Mouse (Mus musculus) adrenal gland, postnatal 25 days (tissue): Measurements from ENCODE around the gene Usp15. TPM values are rescaled to one million over a fixed set of nuclear protein-coding genes. Genes with fewer than 3 reads are reported as not detected.
A peak's percentile ranks its signal among the peaks of the same experiment; 100 is the strongest.

Source experiments
- DNase-seq: peaks from one replicate; pipeline ENCODE4 v3.0.0; 2021; ENCODE audit warnings: mixed read lengths
- total RNA-seq: library from RNA; stranded (reverse); gene quantifications from 2 replicates; pipeline ENCODE4 v1.2.3, GENCODE M21; 2021

Usp15 gene
- total RNA-seq, 1 experiment from 2014 or later: 94.4 TPM

DNA sequence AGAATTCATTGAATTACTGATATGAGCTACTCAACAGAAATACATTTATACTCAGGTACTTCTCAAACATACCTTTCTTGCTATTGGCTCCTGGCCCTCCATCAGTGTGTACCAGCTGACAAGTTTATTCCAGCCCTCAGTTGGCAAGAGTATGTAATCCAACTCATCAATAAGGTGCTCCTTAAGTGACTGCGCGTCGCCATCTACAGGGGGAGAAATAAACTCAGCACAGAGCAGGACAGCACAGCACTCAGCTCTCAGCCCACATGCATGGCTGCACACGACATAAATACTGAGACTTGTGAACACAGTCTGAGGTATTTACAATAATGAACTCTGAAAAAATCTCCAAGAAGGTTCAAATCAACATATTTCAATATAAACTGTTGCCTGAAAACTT lies 21.0 kb downstream of the Usp15 start:
- no peak for DNase-seq

DNA sequence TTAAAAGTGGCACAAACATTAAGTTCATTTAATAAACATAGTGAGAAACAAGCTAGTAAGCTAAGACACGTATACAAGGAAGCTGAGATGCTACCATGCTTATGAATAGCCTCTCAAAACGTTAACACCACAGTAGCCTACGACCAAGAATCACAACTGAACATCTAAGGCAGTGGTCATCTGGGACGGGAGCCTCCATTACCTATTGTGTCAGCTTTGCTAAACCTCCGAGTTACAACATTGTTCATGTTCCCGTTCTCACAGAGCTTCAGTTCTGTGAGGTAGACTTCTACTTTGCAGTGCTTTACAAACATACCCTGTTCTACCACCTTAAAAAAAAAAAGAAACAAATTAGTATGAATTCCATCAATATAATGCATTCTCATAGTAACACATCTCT lies 25.9 kb downstream of the Usp15 start:
- DNase-seq: no peak

DNA sequence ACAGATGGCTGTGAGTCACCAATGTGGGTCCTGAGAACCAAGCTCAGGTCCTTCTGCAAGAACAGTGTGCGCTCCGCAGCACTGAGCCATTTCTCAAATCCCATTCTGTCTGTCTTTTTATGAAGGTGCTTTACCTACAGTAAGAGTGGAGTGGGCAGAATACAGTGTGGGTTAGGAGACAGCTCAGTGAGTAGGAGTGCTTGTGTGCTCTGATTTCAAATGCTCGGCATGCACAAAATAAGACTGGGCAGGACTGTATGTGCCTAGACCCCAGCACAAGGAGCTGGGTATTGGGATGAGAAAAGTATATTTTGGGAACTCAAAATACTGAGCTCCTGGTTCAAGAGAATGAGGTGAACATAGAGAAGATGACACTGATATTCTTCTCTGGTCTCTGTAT lies 31.3 kb downstream of the Usp15 start:
- DNase-seq: no peak

DNA sequence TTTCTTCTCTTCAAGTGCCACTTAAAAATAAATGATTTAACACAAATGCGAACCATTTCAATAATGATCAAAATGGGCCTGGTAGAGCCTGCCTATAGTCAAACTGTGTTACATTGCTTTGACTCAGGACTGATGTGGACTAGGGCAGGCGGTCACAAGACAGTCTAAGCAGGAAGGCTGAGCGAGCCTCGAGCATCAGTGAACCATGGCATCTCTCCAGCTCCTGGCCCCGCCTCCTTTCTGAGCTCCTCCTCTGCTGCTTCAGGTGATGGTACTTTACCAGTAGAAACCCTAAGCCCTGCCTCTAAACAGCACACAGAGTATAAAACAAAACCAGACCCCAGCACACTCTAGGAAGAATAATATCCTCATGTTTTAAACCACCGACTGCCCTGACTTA lies 36.3 kb downstream of the Usp15 start:
- no peak for DNase-seq

DNA sequence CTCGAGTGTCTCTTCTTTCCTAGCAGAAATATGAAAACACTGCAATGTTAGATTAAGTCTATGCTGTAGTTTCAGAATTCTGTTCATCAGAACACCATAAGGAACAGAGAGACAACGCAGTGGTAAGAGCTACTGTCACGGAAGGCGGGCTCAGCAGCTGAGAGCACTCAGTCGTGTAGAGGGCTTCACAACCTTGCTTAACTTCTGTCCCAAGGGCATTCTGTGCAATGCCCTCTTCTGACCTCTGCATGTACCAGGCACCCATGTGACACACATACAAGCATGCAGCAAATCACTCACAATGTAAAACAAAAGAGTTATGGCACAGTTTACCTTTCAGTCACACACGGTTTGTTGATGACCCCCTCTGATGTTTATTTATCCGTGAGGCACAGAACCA lies 37.5 kb downstream of the Usp15 start:
- DNase-seq: no peak

DNA sequence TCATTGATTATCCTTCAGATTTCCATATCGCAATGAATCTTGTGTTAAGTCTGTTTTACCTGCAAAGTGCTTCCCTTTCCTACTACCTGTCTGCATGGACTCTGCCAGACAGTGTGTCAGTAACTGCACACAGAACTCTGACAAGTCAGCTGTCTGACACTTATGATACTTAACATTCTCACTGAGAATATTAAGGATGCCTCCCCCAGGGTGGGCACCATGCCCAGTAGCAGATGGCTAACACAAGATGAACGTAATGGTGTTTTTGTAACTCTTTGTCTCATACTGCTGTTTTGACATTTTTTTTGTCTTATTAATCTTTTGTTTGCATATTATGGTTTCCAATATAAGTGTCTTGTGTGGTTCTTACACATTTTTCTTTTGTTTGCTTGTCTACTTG lies 40.4 kb downstream of the Usp15 start:
- DNase-seq: no peak

DNA sequence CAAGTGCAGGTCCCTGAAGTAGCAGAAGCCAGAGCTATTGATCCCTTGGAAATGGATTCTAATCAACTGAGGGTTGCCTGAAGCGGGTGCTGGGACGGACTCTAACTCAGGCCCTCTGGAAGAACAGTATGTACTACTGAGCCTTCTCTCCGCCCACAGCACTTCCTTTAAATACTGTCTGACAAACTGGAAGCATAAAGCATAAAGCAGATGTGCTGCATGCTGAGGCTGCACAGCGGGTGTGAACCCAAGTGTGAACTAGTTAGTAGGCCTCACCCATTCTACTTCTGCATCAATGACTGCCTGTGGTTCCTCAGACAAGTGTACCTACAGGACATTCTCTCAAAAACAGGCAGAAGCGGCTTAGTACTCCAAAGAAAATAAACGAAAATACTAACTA lies 41.0 kb downstream of the Usp15 start:
- no peak for DNase-seq

DNA sequence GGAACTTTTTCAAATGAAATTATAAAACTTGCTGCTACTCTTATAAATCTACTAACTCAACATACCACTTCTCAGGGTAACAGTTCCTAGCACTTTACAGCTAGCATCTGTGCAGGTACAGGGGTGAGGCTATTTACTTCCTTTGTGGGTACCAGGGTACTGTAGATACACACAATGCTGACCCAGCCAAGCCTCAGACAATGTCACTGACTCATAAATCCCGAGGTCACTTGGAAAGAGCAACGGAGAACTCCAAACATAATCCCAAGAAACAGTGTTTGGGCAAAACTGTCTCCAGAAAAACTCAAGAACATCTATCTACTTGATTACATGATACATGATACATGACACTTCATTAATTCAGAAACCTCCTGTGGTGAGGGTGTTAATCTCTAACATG lies 43.5 kb downstream of the Usp15 start:
- no peak for DNase-seq

DNA sequence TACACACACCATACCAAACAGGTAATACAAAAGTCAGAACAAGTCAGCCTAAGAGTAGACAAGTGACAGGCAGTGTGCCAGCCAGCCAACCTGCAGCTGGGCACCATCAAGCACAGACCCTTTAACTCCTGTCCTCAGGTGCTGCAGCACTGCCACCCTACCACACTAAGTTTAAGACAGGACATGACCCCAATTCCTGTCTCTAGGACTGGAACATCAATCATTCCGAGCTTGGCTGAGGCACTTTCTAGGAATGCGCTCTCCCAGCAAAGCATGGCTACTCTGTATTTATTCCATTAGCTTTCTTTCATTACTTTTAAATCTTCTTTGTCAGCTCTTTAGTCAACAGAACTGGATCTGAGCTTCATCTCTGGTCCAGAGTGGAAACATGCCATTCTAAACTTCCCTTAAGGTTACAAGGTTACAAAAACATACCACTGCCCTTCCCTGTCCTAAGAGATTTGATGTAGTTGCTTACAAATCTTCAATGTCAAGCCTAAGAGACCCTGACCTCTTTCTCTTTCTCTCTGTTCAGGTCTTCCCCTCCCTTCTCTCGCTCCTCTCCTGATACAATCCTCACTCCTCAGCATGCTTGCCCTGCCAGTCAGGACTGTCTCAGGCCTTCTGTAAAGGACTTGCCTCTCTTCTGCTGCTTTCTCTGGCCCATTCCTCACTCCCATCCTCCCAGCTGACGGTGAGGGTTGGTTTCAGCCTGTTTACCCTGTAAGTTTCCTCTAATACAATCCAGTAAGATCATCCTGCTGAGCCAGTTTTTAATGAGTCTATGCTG lies 48.6 kb downstream of the Usp15 start:
- DNase-seq: no peak

DNA sequence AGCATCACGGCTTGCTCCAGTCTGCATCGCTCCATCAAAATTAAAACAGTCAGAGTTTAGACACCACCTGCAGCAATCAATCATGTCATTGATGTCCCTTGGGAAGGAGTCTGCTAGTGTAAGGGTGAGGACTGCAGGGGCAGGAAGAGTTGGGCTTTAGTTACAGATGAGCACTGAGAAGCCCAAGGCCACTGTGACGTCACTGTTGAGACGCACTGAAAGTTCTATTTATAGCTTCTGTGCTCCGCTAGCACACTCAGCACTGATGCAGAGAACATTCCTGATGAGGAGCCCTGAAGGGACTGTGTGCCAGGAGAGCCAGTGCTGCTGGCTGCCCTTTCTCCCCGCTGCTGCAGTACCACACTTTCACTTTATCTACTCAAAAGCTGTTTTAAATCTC lies 49.6 kb downstream of the Usp15 start:
- DNase-seq: peak; percentile 59

DNA sequence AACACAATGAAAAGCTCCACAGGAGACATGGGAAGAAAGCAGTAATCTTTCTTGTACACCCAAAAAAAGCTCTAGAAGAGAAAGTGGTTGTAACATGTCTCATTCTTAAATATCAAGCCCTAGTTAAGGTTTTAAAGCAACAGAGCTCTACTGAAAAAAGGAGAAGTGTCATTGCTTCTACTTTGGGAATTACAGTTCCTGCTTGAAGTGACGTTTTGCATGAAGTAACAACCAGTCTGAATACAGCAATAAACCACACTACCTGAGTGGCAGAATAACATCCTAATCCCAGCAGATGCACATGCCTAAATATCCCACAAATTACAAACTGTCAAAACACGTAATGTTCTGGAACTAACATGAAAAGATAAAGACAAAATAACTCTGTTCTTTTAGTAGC lies 50.4 kb downstream of the Usp15 start:
- no peak for DNase-seq

DNA sequence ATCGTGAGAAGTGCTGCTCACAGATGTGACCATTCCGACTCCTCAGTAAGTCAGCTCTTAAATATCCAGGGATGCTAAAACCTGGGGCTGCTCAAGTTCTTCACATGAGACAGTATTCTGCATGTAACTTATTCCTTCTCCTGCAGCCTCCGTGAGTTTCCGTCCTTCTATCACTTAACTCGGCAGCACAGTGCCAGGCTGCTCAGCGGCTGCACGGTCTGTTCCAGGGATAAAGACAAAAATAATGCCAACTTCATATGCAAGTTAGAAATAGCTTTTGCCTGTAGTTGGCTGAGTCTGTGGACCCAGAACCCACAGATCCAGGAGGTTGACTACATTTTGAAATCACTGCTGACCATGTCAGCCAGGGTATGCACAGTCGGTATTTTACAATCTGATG lies 52.5 kb downstream of the Usp15 start:
- DNase-seq: no peak

DNA sequence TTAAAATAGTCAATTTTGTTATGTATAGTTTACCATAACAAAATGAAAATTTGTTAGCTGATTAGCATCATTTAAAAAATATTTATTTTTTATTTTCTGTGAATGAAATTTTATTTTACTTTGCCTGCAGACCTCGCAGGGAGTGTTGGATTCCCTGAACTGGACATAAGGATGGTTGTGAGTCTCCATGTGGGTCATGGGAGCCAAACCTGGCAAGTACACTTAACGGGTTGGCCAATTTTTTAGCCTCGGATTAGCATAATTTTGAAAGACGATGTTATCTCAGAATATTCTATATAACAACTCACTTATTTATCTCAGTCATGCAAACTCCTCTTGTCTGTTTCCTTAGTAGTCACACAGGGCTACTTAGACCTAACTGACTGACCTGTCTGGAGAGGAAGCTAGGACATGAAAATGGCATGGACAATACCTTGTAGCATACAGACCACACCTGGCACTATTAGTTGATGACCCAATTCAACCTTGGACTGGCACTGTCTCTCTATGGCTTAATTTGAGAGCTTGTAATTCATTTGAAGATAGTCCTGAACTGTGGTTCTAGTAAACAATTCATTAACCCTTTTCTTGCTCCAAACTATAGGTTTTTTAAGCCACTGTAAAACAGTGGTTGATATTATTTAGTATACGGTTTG lies 54.3 kb downstream of the Usp15 start:
- DNase-seq: no peak

DNA sequence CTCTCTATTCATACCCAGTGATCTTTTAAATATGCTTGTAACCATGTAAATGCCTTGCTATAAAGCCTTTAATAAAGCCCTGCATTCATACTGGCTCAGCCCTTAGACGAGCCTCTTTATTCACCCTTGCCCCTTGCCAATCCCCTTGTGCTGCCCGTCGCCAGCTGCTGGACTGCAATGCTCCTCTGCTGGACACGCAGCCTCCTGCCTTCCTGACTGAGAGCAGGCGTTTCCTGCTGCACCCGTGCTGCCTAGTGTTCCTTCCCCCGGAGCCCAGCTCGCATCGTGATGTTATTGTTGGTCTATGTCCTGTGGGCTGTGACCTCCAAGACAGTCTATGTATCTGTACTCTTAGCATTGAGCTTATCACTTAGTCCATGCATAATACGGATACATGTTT lies 61.0 kb downstream of the Usp15 start:
- DNase-seq: no peak

DNA sequence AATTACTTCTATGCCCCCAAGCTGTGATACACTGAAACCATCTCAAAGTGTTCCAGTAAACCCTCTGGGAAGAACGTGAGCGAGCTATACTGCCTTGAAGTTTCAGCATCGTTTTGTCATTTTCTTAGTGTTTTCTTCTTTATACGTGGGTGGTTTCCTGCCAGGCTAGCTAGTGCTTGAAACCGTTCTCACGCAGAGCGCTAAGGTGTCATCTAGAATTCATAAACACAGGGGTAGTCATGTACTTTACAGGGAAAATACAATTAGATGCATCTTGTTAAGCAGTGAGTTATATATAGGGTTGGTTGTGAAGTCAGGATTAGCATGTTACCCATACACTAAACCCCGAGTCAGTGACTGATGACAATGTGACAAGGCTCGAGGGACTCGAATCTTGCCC lies 65.3 kb downstream of the Usp15 start:
- no peak for DNase-seq

DNA sequence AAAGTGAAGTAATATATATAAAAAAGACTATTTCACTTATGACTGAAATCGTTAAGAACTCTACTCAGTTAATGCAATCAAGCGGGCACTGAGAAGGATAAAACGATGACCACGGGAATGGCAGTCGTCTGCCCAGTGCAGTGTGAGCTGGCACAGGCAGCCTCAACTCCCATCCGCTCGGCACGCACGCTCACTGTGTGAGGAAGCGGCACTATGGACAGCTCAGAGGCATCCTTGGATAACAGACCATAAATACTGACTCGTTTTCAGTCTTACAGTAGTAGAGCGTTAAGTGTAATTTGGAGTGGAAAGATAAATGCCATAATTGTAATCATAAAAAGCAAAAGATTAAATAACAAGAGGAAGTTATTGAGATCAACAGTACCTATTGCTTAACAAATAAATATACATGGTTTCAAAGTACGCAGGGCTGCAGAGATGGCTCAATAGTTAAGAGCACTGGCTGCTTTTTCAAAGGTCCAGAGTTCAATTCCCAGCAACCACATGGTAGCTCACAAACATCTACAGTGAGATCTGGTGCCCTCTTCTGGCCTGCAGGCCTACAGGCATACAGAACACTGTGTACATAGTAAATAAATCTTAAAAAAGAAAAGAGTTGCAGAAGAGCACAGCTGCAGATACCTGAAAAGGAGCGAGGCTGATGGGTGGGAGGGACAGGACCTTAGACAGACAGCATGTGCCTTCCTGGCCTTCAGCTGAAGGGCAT lies 76.0 kb downstream of the Usp15 start:
- DNase-seq: no peak

DNA sequence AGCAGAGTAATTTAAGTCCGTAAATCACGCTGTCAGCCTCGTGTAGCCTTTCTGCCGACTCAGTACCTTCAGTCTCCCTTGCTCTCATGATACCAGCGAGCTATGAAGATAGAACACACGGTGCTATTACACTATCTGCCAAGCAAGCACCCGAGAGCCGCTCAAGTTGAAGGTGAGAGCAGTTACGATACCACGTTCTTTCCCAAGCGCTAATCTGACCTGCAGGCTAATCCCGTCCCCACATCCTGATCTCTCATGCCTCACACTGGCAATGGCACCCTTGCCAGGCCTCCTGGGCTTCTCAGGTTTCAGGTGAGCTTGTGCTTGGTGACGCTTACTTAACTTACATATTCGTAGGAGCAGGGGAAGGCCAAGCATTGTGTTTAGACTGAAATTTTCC lies 79.9 kb downstream of the Usp15 start:
- no peak for DNase-seq

DNA sequence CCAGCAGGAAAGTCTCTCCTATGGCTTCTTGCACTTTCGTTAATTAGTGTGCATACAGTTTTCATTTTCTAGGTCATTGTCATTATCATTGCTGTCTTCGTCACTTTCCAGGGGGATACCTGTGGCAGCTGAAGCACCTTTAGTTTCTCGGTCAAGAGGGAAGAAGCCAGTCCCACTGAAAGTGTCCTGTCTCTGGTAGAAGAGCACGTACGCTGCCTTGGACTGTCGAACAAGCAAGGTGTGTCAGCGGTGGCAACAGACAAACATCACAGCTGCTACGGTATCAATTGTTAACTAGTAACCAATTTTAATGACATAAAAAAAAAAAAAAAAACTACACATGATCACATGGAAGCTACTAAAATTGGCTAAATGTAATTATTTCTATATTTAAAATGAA lies 83.3 kb downstream of the Usp15 start:
- DNase-seq: no peak

DNA sequence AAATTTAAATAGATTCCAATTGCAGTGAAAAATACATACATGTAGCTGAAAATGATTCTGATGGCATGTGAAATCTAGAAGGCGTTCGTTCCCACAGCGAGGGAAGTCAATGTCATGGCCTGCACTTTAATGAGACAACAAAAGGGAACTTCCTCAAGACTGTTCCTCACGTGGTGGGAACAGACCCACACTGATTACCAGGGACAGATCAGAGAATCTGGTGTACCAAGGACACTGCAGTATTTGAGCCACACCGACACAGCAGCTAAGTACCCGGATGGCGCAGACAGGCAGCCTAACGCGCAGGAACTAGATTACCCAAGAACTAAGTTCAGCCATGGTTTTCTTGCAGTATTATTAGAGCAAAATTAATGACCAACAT lies 84.0 kb downstream of the Usp15 start:
- DNase-seq: no peak

DNA sequence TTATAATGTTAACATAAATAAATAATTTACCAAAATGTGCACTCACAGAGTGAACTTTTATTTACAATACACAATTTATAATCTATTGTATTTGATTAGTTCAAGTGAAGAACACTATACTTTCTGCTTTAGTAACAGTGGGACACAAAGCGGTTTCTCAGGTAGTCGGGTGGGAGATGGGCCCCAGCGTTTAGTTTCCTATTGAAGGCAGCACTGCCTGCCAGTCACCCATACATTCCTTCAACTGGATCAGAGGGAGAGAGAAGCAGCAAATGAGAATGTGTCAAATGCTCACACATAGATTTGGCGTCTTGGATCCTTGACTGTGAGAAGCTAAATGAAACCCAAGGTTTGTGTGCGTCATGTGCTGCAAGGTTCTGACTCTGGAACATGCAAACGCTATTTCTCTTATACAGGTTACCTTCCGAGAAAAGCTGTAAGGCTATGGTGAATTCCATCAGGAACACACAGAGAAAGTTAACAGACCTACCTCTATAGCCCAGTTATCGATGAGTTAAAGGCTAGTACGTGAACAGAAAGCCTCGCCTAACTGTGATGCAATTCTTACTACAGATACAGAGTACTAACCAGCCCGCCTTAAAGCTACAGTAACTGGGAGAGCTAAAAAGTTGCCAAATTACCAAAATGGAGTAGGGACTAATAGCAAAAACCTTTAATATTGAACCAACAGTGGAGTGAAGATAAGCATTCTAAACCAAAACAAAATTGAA lies 84.6 kb downstream of the Usp15 start:
- DNase-seq: no peak

DNA sequence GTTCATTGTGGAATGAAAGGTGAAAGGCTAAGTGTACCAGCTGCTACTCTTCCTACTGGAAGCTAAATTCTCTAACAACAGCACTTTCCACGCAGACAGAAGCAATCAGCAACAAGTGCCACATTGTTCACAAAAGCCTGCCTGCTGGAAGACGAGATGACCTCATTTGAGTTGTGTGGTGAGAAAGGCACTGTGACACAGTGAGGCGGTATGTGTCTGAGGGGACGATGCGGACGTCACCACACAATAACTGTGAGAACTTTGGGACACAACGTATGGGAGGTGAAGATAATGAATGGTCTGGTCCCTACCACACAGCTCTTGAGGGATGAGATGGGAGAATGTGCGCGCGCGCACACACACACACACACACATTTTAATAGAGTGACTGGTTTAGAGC lies 86.2 kb downstream of the Usp15 start:
- DNase-seq: no peak

DNA sequence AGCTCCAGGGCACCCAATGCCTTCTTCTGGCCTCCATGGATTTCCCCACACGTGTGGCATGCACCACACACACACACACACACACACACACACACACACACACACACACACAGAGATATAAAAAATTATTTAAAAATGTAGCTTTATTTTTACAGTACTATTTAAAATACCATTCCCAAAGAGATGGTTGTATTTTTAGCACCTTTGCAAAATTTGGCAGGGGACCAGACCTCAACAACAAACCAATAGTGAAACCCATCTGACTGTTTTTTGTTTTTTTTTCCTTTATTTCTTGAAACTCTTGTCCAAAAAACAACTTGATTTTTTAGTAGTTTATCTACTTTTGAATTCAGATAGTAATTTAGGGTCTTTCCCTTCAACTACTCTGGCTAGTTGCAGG lies 88.3 kb downstream of the Usp15 start:
- DNase-seq: no peak

DNA sequence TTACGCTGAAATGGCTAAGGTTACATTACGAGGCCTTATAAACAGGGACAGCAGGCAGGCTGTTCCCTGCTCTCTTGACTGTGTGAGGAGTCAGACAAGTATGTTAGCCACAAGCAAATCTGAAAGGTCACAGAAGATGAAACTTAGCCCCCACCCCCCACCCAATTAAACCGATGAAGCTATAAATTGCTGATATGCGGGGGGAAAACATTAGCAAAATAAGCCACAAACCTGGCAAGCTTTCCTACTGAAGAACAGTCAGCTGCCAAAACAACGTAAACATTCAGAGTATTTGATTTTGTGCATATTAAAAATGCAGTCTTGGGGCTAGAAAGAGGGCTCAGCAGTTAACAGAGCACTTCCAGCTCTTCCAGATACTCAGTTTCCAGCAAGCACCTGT lies 88.7 kb downstream of the Usp15 start:
- DNase-seq: no peak
